Mouse (Mus musculus) intestine, embryonic 14.5 days (tissue): ENCODE data around the gene Opcml. TPM values are rescaled to one million over a fixed set of nuclear protein-coding genes. Genes with fewer than 3 reads are reported as not detected.
A peak's percentile ranks its signal among the peaks of the same experiment; 100 is the strongest.

Experiments
- ATAC-seq: fragments of 200-750 bp; cut with Nextera tagmentation; replicated peaks from 2 replicates; pipeline ENCODE4 v1.8.0; 2017; ENCODE audit warnings: low read depth, moderate number of reproducible peaks, moderate TSS enrichment, moderate library complexity; ENCODE audit not compliant: low FRiP score, low TSS enrichment
- DNase-seq: peaks from one replicate; pipeline ENCODE4 v3.0.0-alpha.2; 2018; ENCODE audit warnings: low spot score
- H3K27ac ChIP-seq: fragments of 300-500 bp; sonication (generic); 2 replicates; pipeline ENCODE4 v1.5.1; 2014; ENCODE audit warnings: low read depth, mild to moderate bottlenecking, control low read depth
- H3K27me3 ChIP-seq: fragments of 300-500 bp; sonication (generic); replicated peaks from 2 replicates; pipeline ENCODE4 v1.6.1; 2014; ENCODE audit warnings: low read length, control low read depth; ENCODE audit not compliant: control insufficient read depth, insufficient read depth
- H3K36me3 ChIP-seq: fragments of 300-500 bp; sonication (generic); 2 replicates; pipeline ENCODE4 v1.6.1; 2014; ENCODE audit warnings: low read length, control low read depth; ENCODE audit not compliant: control insufficient read depth, insufficient read depth
- H3K4me1 ChIP-seq: fragments of 300-500 bp; sonication (generic); replicated peaks from 2 replicates; pipeline ENCODE4 v1.6.1; 2014; ENCODE audit warnings: low read length, control low read depth, mixed read lengths; ENCODE audit not compliant: control insufficient read depth, insufficient read depth
- H3K4me2 ChIP-seq: fragments of 300-500 bp; sonication (generic); 2 replicates; pipeline ENCODE4 v1.6.1; 2014; ENCODE audit warnings: low read length
- H3K4me3 ChIP-seq: fragments of 300-500 bp; sonication (generic); 2 replicates; pipeline ENCODE4 v1.5.1; 2014; ENCODE audit warnings: low read depth, low read length, control low read depth, mixed read lengths
- H3K9ac ChIP-seq: fragments of 300-500 bp; sonication (generic); 2 replicates; pipeline ENCODE4 v1.6.1; 2014; ENCODE audit warnings: mild to moderate bottlenecking, low read length
- H3K9me3 ChIP-seq: fragments of 300-500 bp; sonication (generic); 2 replicates; pipeline ENCODE4 v1.6.1; 2016; ENCODE audit warnings: low read length, control low read depth; ENCODE audit not compliant: control insufficient read depth
- WGBS: fragments of 180-500 bp; shearing (Covaris S2); extraction: QIAGEN DNeasy Blood & Tissue Kit; methylation state at CpG from one replicate; pipeline ENCODE4 v1.1.7; 2014; 5-methylcytosine and 5-hydroxymethylcytosine counted together
- polyA plus RNA-seq: library from polyadenylated mRNA; unstranded; fragments of >200 nt; fragmentation: Nextera tagmentation; extraction: Ambion mirVana; gene quantifications from 2 replicates; pipeline ENCODE4 v1.2.1, GENCODE M21; 2014

The Opcml gene
- polyA plus RNA-seq, 1 experiment from 2014 or later: 4.1 TPM

GRCm38 (mm10) chr9:28262021-28262420 lies 471.4 kb downstream of the Opcml start:
- ATAC-seq (no peak), DNase-seq (no peak)
- Histone ChIP-seq H3K9me3 (no peaks in the 10 kb centered on the region), H3K36me3 (no peaks in the 10 kb centered on the region), H3K4me3 (no peak overlapping the region), H3K4me2 (no peak overlapping the region), H3K27ac (no peak overlapping the region), H3K4me1 (no peaks in the 10 kb centered on the region), H3K9ac (no peak overlapping the region), H3K27me3 (no peaks in the 10 kb centered on the region)
- 72% methylated on average over 1 of the region's 1 CpGs for WGBS

- no peak for ATAC-seq
- 71% methylated on average over 2 of the region's 2 CpGs for WGBS
- Histone ChIP-seq H3K36me3 (no peaks in the 10 kb centered on the region), H3K4me2 (no peak overlapping the region), H3K4me3 (no peak overlapping the region), H3K9ac (no peak overlapping the region), H3K9me3 (no peaks in the 10 kb centered on the region), H3K4me1 (no peaks in the 10 kb centered on the region), H3K27me3 (no peaks in the 10 kb centered on the region), H3K27ac (no peak overlapping the region)
- DNase-seq: no peak
Observed at GRCm38 (mm10) chr9:28262896-28263295, 472.3 kb downstream of the Opcml start.

GRCm38 (mm10) chr9:28264761-28265160 lies 474.2 kb downstream of the Opcml start:
- H3K36me3 ChIP-seq: no peaks in the 10 kb centered on the region
- no peak overlapping the region for H3K27ac ChIP-seq
- H3K9ac ChIP-seq: no peak overlapping the region
- no peaks in the 10 kb centered on the region for H3K9me3 ChIP-seq
- H3K4me1 ChIP-seq: no peaks in the 10 kb centered on the region
- no peak for ATAC-seq
- H3K4me2 ChIP-seq: no peak overlapping the region
- H3K4me3 ChIP-seq: no peak overlapping the region
- DNase-seq: no peak
- no peaks in the 10 kb centered on the region for H3K27me3 ChIP-seq
- WGBS: 57% methylated on average over 6 of the region's 6 CpGs

DNA sequence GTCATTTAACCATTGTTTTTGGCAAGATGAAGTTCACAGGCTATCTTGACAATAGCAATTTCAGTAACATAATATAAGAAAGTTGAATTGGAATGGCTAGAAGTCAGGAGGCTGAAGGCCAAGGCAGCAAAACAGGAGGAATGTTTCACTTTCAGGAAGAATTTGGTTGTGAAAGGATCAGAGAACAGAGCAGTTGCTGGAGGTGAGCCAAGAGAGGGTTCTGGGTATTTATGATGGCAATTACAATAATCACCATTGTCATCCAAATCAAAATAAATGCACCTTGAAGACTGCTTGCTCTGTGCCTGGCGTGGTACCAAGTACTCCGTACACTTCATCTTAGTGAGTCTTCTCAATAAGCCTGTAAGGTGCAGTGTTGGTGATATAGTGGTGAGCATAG lies 483.2 kb downstream of the Opcml start:
- no peaks in the 10 kb centered on the region for H3K4me1 ChIP-seq
- H3K27me3 ChIP-seq: no peaks in the 10 kb centered on the region
- H3K27ac ChIP-seq: no peak overlapping the region
- H3K4me3 ChIP-seq: no peak overlapping the region
- H3K9me3 ChIP-seq: no peaks in the 10 kb centered on the region
- H3K36me3 ChIP-seq: no peaks in the 10 kb centered on the region
- no peak overlapping the region for H3K4me2 ChIP-seq
- ATAC-seq (no peak), DNase-seq (peak; percentile 33)
- H3K9ac ChIP-seq: no peak overlapping the region
- 64% methylated on average over 2 of the region's 2 CpGs for WGBS

DNA sequence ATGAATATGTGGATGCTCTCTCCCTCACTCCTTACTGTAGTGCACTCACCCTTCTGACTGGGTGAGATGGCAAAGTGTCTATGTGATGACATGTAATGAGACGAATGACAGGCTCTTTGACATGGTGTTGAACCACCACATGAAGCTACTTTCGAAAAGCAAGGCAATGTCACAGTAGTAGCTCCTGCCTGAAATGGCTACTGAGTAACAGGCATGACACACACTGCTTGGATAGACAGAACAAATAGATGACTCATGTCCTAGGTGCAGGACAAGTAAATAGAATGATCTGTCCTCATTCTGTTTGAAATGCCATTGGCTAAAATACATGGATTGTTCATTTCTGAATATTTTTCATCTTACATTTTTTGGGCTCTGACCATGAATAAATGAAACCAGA lies 488.0 kb downstream of the Opcml start:
- no peak overlapping the region for H3K4me2 ChIP-seq
- no peak overlapping the region for H3K27ac ChIP-seq
- no peaks in the 10 kb centered on the region for H3K27me3 ChIP-seq
- no peaks in the 10 kb centered on the region for H3K9me3 ChIP-seq
- peaks cover 6% of the 10 kb centered on the region; the same call in 1 of the 2 replicates for H3K4me1 ChIP-seq
- no peak overlapping the region for H3K4me3 ChIP-seq
- no peaks in the 10 kb centered on the region for H3K36me3 ChIP-seq
- H3K9ac ChIP-seq: no peak overlapping the region
- 84% methylated on average over 2 of the region's 2 CpGs for WGBS
- DNase-seq: no peak
- ATAC-seq: no peak

GRCm38 (mm10) chr9:28281025-28281424 lies 490.4 kb downstream of the Opcml start:
- H3K36me3 ChIP-seq: no peaks in the 10 kb centered on the region
- no peak overlapping the region for H3K4me3 ChIP-seq
- no peak for DNase-seq
- H3K27ac ChIP-seq: no peak overlapping the region
- no peak for ATAC-seq
- no peak overlapping the region for H3K9ac ChIP-seq
- WGBS: 36% methylated on average over 3 of the region's 3 CpGs
- no peak overlapping the region for H3K4me2 ChIP-seq
- H3K4me1 ChIP-seq: peaks cover 6% of the 10 kb centered on the region; the same call in 1 of the 2 replicates
- H3K27me3 ChIP-seq: no peaks in the 10 kb centered on the region
- H3K9me3 ChIP-seq: no peaks in the 10 kb centered on the region

DNA sequence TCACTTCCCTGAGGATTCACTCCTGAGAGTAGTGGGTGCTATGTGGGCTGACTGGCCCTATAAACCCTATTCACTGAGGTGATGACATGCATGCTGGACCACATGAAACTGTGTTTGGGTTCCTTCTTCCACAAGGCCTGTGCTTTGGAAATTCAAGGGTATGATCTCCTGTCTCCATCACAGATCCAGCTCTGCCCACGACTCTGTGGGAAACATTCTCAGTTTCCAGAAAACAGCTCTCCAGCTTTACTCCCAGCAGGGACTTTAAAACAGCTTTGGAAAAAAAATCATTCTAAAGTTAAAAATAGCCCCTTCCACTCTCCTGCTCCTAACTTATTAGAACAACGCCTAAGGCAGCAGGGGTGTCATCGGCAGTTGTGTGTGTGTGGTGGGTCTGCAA lies 491.0 kb downstream of the Opcml start:
- DNase-seq: no peak
- no peaks in the 10 kb centered on the region for H3K36me3 ChIP-seq
- H3K4me3 ChIP-seq: no peak overlapping the region
- H3K9ac ChIP-seq: no peak overlapping the region
- no peak overlapping the region for H3K4me2 ChIP-seq
- H3K9me3 ChIP-seq: no peaks in the 10 kb centered on the region
- peaks cover 6% of the 10 kb centered on the region; the same call in 1 of the 2 replicates for H3K4me1 ChIP-seq
- no peak for ATAC-seq
- WGBS: 33% methylated on average over 3 of the region's 3 CpGs
- no peaks in the 10 kb centered on the region for H3K27me3 ChIP-seq
- no peak overlapping the region for H3K27ac ChIP-seq

- Histone ChIP-seq H3K27me3 (no peaks in the 10 kb centered on the region), H3K4me2 (no peak overlapping the region), H3K36me3 (no peaks in the 10 kb centered on the region), H3K4me3 (no peak overlapping the region), H3K4me1 (peaks cover 6% of the 10 kb centered on the region; the same call in 1 of the 2 replicates), H3K9me3 (no peaks in the 10 kb centered on the region), H3K27ac (no peak overlapping the region), H3K9ac (no peak overlapping the region)
- ATAC-seq (no peak), DNase-seq (no peak)
- 89% methylated on average over 3 of the region's 3 CpGs for WGBS
Observed at GRCm38 (mm10) chr9:28285016-28285415, 494.4 kb downstream of the Opcml start.

DNA sequence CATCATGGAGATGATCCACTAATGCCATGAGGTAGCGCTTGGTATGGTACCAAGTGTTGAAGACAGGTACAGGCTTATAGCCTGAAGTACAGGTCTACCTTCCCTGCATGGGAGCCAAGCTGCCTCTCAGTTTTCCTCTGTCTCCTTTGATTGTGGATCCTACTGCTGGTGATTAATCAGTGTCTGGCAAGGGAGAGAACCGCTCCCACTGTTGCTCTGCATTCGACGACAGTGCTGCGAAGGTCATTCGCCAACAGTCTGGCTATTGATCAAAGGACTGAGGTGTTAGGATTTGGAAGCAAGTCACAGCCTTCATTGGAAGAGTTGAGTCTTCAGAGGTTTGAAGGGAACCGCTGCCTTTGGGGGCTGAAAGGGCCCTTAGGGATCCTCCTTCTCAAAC lies 495.8 kb downstream of the Opcml start:
- ATAC-seq: no peak
- Histone ChIP-seq H3K4me1 (peaks cover under 1% of the 10 kb centered on the region; the same call in 1 of the 2 replicates), H3K27me3 (no peaks in the 10 kb centered on the region), H3K9me3 (no peaks in the 10 kb centered on the region), H3K4me3 (no peak overlapping the region), H3K36me3 (no peaks in the 10 kb centered on the region), H3K27ac (no peak overlapping the region), H3K9ac (no peak overlapping the region), H3K4me2 (no peak overlapping the region)
- WGBS: 59% methylated on average over 7 of the region's 7 CpGs
- peak; percentile 16 for DNase-seq
